Mouse (Mus musculus) forebrain, embryonic 14.5 days (tissue): Measurements from ENCODE around the gene Ufd1. TPM values are rescaled to one million over a fixed set of nuclear protein-coding genes. Genes with fewer than 3 reads are reported as not detected.

Experiments used
- polyA plus RNA-seq: library from polyadenylated mRNA; unstranded; fragments of >200 nt; fragmentation: Nextera tagmentation; extraction: Ambion mirVana; gene quantifications from 2 replicates; pipeline ENCODE4 v1.2.1, GENCODE M21; 2014

The Ufd1 gene
- polyA plus RNA-seq, 1 experiment from 2014 or later = 69.5 TPM

Other genes starting within 250 kb of the Ufd1 start
- 0.48 and 0.64 TPM in 2 replicates for gene Tbx1, start 221.1 kb upstream of the Ufd1 start, polyA plus RNA-seq
- gene Gp1bb, start 189.4 kb upstream of the Ufd1 start, polyA plus RNA-seq = 9.6 and 10.3 TPM in 2 replicates
- 5.7 and 8.2 TPM in 2 replicates for gene Gm49601, start 185.4 kb upstream of the Ufd1 start, polyA plus RNA-seq
- gene Sept5, start 181.8 kb upstream of the Ufd1 start, polyA plus RNA-seq = 138 and 177 TPM in 2 replicates
- gene Cldn5, start 34.9 kb upstream of the Ufd1 start, polyA plus RNA-seq = 92.0 and 98.2 TPM in 2 replicates
- 30.3 and 34.1 TPM in 2 replicates for gene Cdc45, start 208 bp downstream of the Ufd1 start, polyA plus RNA-seq
- 11.2 and 15.9 TPM in 2 replicates for gene 2510002D24Rik, start 24.8 kb downstream of the Ufd1 start, polyA plus RNA-seq
- gene Gm28539, start 24.8 kb downstream of the Ufd1 start, polyA plus RNA-seq = not detected in 2 replicates
- 54.0 and 56.7 TPM in 2 replicates for gene Mrpl40, start 65.1 kb downstream of the Ufd1 start, polyA plus RNA-seq
- gene Hira, start 65.3 kb downstream of the Ufd1 start, polyA plus RNA-seq = 20.2 and 21.3 TPM in 2 replicates